Mouse (Mus musculus): Measurements from ENCODE around the gene Gm6509. TPM values are rescaled to one million over a fixed set of nuclear protein-coding genes. Genes with fewer than 3 reads are reported as not detected.
"Not testable (repeated sequence)": the region's sequence is repeated elsewhere in the genome, so short reads cannot be mapped to it uniquely, and the experiment has no call there.

Gene Gm6509
- total RNA-seq (2021): not detected
- long read RNA-seq, experiment 1: 0 reads
- long read RNA-seq, experiment 2: 0 reads

DNA sequence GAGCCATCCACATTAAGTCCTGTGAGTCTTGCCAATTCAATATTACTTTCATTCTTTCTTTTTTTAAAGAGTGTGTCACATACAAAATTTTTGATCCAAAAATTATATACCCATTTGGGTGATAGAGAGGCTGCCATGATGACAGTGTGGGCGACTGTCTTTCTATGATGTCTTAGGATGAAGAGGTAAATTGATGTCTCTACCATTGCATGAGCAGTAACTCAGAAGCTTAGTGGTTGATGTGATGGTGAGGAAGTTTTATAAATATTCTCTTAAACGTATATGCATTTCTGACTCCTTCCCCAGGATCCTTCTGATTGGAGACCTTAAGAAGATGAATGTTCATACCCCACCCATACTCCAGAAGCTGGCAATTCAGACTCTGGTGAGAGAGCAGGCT, at the start of gene Gm6509:
TSS of gene Gm6509 (plus strand) at position 301 of the 400 bp plus-strand sequence.
- not testable (repeated sequence) for DNase-seq

DNA sequence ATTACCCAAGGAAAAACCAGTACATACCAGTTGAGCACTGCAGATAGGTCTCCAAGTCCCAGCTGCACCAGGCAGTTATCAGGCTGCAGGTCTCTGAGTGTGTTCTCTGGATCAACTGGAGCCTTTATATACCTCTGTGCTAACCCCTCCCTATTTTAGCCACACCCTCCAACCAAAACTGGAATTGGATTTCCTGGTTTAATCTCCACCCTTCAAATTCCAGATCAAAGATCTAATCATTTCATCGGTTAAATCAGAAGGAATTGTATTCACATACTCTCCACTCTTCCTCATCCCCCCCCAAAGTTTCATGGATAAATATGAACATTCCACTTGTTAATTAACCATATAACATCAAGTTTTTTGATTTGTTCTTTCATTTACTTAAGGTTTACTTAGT, 7.5 kb upstream of the Gm6509 start, which contains the start of gene Gm3147:
TSS of gene Gm3147 (minus strand) at position 101 of the 400 bp plus-strand sequence.
- not testable (repeated sequence) for DNase-seq

DNA sequence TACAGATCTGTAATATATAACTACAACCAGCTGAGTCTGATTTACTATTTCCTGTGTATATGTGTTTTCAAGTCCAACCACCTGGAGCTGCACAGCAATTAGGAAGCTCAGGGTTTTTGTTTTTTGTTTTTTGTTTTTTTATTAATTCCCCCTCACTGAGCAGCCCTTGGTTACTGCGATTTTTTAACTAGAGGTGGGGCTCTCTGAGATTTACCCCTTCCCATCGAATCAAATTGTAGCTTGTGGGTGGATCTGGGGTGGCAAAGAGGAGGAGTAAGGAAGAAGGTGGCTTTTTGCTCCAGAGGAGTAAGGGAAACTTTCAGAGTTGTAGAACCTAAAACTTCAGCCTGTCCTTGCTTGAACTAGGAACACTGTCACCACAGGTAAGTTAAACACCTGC, 24.3 kb downstream of the Gm6509 start, which contains the start of gene Gm6205:
TSS of gene Gm6205 (plus strand) at position 301 of the 400 bp plus-strand sequence.
- DNase-seq: not testable (repeated sequence)

Other genes starting within 250 kb of the Gm6509 start
- gene Gm7682, start 178.2 kb upstream of the Gm6509 start, total RNA-seq (2021): not detected
- not detected for gene Gm3139, start 97.7 kb upstream of the Gm6509 start, total RNA-seq (2021)
- not detected for gene Gm3147, start 7.6 kb upstream of the Gm6509 start, total RNA-seq (2021)
- gene Gm6205, start 24.4 kb downstream of the Gm6509 start, total RNA-seq (2021): not detected
- not detected for gene Gm3183, start 241.5 kb downstream of the Gm6509 start, total RNA-seq (2021)

All from heart, adult 18-20 months (tissue).